Mouse (Mus musculus) B cell, adult 2 months (primary cell): ENCODE measurements around the gene Rflna.
A peak's percentile ranks its signal among the peaks of the same experiment; 100 is the strongest.

ENCODE experiments used
- DNase-seq, 2 experiments: peaks; one replicate each; pipeline ENCODE4 v3.0.0; 2022

Rflna gene

GRCm38 (mm10) chr5:125002969-125003872 is at the start of gene Rflna:
TSS of gene Rflna (plus strand) at chr5:125003221.
- no peak for DNase-seq

- DNase-seq: no peak
Measured at GRCm38 (mm10) chr5:124954404-124955305, 48.4 kb upstream of the Rflna start.

- no peak for DNase-seq
Measured at GRCm38 (mm10) chr5:124957491-124957890, 45.5 kb upstream of the Rflna start.

- no peak for DNase-seq
Measured at GRCm38 (mm10) chr5:124959099-124959498, 43.9 kb upstream of the Rflna start.

GRCm38 (mm10) chr5:124960131-124960901 is 42.7 kb upstream of the Rflna start:
- DNase-seq: no peak

- DNase-seq: no peak
Measured at GRCm38 (mm10) chr5:124961433-124961832, 41.6 kb upstream of the Rflna start.

- DNase-seq: no peak
Measured at GRCm38 (mm10) chr5:124962761-124963160, 40.3 kb upstream of the Rflna start.

GRCm38 (mm10) chr5:124963806-124964672 is 39.0 kb upstream of the Rflna start:
- no peak for DNase-seq

GRCm38 (mm10) chr5:124966622-124967332 is 36.2 kb upstream of the Rflna start:
- DNase-seq: no peak

GRCm38 (mm10) chr5:124969790-124970189 is 33.2 kb upstream of the Rflna start:
- no peak for DNase-seq

- DNase-seq: peak in 1 of 2 experiments; percentile 11
Measured at GRCm38 (mm10) chr5:124986222-124986621, 16.8 kb upstream of the Rflna start.

GRCm38 (mm10) chr5:124986656-124987055 is 16.4 kb upstream of the Rflna start:
- DNase-seq: no peak

GRCm38 (mm10) chr5:124989724-124990123 is 13.3 kb upstream of the Rflna start:
- DNase-seq: no peak

GRCm38 (mm10) chr5:124992323-124992722 is 10.7 kb upstream of the Rflna start:
- no peak for DNase-seq

- DNase-seq: no peak
Measured at GRCm38 (mm10) chr5:124992891-124993290, 10.1 kb upstream of the Rflna start.

- DNase-seq: no peak
Measured at GRCm38 (mm10) chr5:124996816-124997215, 6.2 kb upstream of the Rflna start.

- no peak for DNase-seq
Measured at GRCm38 (mm10) chr5:124997913-124998312, 5.1 kb upstream of the Rflna start.

- no peak for DNase-seq
Measured at GRCm38 (mm10) chr5:125000756-125001250, 2.2 kb upstream of the Rflna start.

GRCm38 (mm10) chr5:125003873-125004255 is 843 bp downstream of the Rflna start:
- no peak for DNase-seq

- DNase-seq: no peak
Measured at GRCm38 (mm10) chr5:125005871-125006652, 3.0 kb downstream of the Rflna start.
